Mouse (Mus musculus) midbrain, embryonic 10.5 days (tissue): ENCODE measurements around the gene Pclo. TPM values are rescaled to one million over a fixed set of nuclear protein-coding genes. Genes with fewer than 3 reads are reported as not detected.
"Not testable (repeated sequence)": the region's sequence is repeated elsewhere in the genome, so short reads cannot be mapped to it uniquely, and the experiment has no call there.

Experiments used
- DNase-seq: peaks from one replicate; pipeline ENCODE4 v3.0.0-alpha.2; 2017; ENCODE audit warnings: low spot score
- H3K27ac ChIP-seq: fragments of 300-500 bp; sonication (generic); replicated peaks from 2 replicates; pipeline ENCODE4 v1.5.1; 2016; ENCODE audit warnings: mild to moderate bottlenecking
- H3K27me3 ChIP-seq: fragments of 300-500 bp; sonication (generic); 2 replicates; pipeline ENCODE4 v1.6.1; 2016; ENCODE audit warnings: low read depth, mild to moderate bottlenecking; ENCODE audit not compliant: poor library complexity, severe bottlenecking
- H3K36me3 ChIP-seq: fragments of 300-500 bp; sonication (generic); 2 replicates; pipeline ENCODE4 v1.6.1; 2016; ENCODE audit warnings: mild to moderate bottlenecking, moderate library complexity
- H3K4me1 ChIP-seq: fragments of 300-500 bp; sonication (generic); 2 replicates; pipeline ENCODE4 v1.6.1; 2016
- H3K4me3 ChIP-seq: fragments of 300-500 bp; sonication (generic); 2 replicates; pipeline ENCODE4 v1.5.1; 2016; ENCODE audit warnings: mild to moderate bottlenecking, moderate library complexity
- H3K9me3 ChIP-seq: fragments of 300-500 bp; sonication (generic); replicated peaks from 2 replicates; pipeline ENCODE4 v1.6.1; 2016; ENCODE audit warnings: mild to moderate bottlenecking
- WGBS: fragments of 180-500 bp; shearing (Covaris S2); methylation state at CpG from one replicate; pipeline ENCODE4 v1.1.7; 2016; 5-methylcytosine and 5-hydroxymethylcytosine counted together
- polyA plus RNA-seq: library from polyadenylated mRNA; unstranded; fragments of >200 nt; fragmentation: Nextera tagmentation; extraction: Ambion mirVana; gene quantifications from 2 replicates; pipeline ENCODE4 v1.2.1, GENCODE M21; 2016

Gene Pclo
- polyA plus RNA-seq, 1 experiment from 2014 or later: 0.60 TPM

- WGBS: 87% methylated on average over 3 of the region's 3 CpGs
- DNase-seq: no peak
- no peaks in the 10 kb centered on the region for H3K36me3 ChIP-seq
- no peaks in the 10 kb centered on the region for H3K27me3 ChIP-seq
- no peak overlapping the region for H3K27ac ChIP-seq
- H3K9me3 ChIP-seq: peaks cover 34% of the 10 kb centered on the region; the same call in 1 of the 2 replicates
- no peak overlapping the region for H3K4me3 ChIP-seq
- no peaks in the 10 kb centered on the region for H3K4me1 ChIP-seq
Measured at GRCm38 (mm10) chr5:14892242-14892641, 377.5 kb downstream of the Pclo start.

GRCm38 (mm10) chr5:14903539-14903938 is 388.8 kb downstream of the Pclo start:
- not testable (repeated sequence) for DNase-seq, H3K4me1 ChIP-seq, H3K27me3 ChIP-seq, H3K36me3 ChIP-seq, H3K27ac ChIP-seq, H3K4me3 ChIP-seq
- H3K9me3 ChIP-seq: peaks cover 19% of the 10 kb centered on the region
- 27% methylated on average over 3 of the region's 3 CpGs for WGBS
